Mouse (Mus musculus): ENCODE data around the gene Mcm7. TPM values are rescaled to one million over a fixed set of nuclear protein-coding genes. Genes with fewer than 3 reads are reported as not detected.

The Mcm7 gene
- 54.5 TPM for polyA plus RNA-seq (2017; shearing (Covaris generic))

DNA sequence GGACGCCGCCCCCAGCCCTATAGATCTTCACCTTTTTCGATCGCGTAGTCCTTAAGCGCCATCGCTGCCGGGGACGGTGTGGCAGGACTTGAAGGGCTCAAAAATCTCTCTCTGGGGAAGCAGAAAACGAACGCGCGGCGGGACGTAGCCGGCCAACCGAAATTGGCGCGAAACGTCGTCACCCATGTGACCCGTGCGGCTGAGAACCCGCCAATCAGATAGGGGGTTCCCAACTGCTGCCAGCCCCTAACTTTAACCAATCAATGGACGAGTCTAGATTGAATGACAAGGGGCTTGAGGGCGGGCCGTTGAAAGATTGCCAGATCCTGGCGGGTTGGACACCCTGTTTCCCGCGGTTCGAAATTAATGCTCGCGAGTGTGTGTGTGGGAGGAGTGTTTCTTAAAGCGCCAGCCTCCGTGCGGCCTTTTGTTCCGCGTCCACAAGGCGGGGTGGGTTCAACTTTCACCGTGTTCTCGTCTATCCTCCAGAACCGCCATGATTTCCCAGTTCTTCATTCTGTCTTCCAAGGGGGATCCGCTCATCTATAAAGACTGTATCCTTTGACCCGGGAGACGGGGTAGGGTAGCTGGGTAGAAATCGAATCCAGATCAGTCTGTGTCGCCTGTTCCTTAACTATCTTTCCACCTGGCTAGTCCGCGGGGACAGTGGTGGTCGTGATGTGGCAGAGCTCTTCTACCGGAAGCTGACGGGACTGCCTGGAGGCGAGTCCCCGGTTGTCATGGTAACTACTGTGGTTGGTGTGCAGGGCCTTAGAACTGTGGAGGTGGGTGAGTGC, at the start of gene Mcm7, which contains the start of gene Ap4m1:
Gene Mcm7, minus strand, starts transcription at position 728 of the 797 bp plus-strand sequence.
Gene Ap4m1, plus strand, starts transcription at position 308 of the 797 bp plus-strand sequence.

DNA sequence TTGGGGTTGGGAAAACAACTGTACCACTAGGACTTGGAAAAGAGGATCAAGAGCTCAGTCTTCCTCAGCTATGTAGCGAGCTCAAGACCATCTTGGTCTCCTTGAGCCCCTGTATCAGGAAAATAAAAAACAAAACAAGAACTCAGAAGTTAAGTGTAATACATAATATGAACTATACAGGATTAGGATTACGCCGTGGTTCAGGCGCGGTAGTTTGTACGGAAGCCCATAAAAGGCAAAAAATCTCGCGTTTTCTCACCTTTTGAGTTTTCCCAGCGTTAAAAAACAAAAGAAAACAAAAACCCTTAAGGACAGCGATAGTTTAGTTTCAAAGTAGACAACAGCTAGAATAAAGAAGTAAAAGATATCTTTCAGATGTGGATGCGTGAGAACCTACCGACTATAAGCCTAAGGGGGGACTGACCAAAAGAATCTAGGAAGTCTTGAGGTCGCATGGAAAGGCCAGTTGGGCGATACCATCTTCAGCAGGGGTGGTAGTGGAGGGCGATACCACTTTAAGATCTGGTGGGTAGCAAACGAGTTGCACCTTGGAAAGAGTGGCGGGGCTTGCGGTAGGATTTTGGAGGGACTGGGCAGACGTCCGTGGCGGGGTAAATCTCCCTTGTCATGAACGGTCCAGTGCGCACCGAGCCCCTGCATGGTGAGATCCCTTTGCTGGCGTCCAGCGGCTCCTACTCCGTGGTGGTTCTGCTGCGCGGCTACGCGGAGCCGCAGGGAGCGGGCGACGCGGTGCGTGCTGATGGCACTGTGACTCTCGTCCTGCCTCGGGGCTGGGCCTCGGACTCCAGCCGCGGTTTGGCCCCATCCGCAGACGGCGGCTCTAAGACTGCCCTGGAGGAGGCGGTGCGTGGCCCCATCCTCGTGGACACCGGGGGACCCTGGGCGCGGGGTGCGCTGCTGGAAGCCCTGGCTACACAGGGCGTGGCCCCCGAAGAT, 21.8 kb upstream of the Mcm7 start, which contains the start of gene Mblac1:
Gene Mblac1, plus strand, starts transcription at position 544 of the 957 bp plus-strand sequence.

DNA sequence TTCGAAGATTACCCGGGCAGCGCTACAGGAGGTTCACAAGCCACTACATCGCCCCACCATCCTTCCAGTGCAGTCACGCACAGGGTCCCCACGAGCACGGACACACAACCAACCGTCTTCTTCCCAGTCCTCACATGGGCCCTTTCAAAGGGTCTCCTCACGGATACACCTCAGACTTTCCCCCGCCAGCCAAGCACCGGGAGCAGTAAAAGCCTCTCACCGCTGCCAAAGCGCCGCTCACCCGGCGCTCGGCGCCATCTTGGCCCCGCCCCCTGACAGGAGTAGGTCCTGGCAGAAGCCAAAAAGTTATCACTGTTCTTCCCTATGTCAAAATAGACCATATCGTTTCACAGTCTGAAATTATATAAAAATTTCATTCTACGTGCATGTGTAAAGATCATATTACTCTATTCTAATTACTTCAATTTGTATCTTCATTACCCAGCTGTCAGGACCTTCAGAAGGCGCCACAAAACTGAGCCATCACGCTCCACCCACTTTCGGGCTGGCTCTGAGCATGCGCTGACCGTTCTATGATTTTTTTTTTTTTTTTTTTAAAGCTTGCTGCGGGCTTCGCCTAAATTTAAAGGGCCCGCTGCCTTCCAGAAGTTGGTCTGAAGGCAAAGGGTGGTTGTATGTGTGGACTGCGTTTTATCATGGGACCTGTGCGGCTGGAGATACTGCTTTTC, 14.9 kb upstream of the Mcm7 start, which contains the start of the genes Taf6 and Cnpy4:
Gene Taf6, minus strand, starts transcription at position 502 of the 689 bp plus-strand sequence.
Gene Cnpy4, plus strand, starts transcription at position 536 of the 689 bp plus-strand sequence.

DNA sequence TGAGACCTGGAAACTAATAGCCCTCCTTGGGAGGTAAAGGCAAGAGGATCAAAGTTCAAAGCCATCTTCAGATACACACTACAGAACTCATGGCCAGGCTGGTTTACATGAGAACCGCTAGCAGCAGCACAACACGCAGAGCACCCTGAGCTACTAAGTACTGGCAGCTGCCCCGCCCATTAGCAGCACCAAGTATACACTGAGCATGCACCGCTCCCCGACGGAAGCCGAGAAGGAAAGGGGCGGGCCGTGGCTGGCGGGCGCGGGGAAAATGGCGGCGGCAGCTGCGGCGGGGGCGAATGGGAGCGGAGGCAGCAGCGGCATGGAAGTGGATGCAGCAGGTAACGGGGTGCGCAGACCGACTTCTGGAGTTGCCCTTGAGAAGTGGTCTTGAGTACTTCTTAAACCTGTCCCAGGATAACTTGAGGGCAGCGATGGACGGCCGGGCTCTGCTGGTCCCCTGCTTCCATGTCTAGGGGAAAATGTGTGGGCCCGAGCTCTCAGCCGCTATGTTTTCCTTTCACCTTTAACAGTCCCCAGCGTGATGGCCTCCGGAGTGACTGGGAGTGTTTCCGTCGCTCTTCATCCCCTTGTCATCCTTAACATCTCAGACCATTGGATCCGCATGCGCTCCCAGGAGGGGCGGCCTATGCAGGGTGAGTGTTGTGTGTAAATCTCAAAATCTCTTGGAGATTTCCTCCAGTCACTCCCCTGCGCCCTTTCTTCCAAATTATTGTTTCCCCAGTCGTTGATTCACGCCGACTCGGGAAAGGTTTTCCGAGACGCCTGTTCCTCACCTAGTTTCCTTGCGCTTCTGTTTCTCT, 11.2 kb downstream of the Mcm7 start, which contains the start of gene Cops6:
Gene Cops6, plus strand, starts transcription at position 230 of the 824 bp plus-strand sequence.

DNA sequence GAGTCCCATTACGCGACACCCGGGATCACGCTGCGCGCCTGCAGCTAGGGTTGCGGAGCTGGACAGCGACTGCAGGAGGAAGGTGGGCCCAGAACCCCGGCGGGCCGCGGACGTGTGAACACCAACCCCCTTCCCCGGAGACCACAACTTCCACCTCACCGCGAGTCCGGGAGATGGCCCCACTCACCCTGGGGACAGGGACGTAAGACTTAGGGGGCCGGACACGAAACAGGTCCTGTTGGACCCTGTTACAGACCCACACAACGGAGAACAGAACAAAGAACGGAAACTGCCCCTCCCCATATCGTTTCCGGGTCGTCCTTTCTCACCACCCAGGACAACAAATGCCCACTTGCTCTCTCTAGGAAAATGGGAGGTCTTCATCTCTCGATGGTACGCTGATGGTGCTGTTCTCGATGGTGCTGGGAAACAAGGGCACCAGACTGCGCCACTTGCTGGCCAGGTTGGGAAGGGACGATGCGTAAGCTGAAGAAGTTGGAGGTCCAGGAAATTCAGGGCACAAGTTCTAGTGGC, 16.7 kb downstream of the Mcm7 start, which contains the start of gene Zfp113:
Gene Zfp113, minus strand, starts transcription at position 302 of the 534 bp plus-strand sequence.

DNA sequence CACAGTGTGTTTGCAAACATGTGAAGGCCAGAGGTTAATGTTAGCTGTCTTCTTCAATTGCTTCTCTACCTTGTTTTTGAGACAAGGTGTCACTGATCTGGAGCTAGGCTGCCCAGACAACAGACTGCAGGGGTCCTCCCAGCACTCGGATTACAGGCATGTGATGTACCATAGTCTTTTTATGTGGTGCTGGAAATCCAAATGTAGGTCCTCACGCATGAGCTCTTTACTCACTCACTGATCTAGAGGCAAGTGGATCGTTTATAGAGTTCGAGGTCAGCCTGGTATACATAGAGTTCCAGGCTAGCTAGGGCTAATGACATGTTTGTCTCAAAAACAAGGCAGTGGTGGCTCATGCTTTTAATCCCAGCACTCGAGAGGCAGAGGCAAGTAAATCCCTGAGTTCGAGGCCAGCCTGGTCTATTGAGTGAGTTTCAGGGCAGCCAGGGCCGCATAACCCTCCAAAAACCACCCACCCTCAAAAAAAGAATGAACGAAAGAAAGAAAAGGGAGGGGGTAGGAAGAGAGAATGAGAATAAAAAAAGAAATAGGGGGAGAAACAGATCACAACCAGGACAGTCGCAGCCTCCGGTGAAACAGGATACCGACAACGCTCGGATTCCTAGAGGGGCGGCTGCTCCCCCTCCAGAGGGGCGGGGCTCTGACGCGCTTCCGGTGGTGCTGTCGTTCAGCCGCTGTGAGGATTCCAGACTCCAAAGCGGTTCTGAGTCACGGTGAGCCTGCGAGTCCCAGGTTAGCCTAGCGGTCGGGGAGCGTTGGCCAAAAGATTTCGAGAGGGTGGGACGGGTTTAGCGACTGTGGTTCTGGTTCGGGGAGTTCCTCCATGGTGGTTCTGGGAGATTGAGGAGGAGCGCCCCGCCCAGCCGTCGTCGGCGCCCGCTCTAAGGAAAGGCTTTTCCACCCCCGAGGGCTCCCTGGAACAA, 55.7 kb downstream of the Mcm7 start, which contains the start of gene Zscan21:
Gene Zscan21, plus strand, starts transcription at position 649 of the 944 bp plus-strand sequence.

Other genes starting within 250 kb of the Mcm7 start
- 0.09 TPM for gene Gjc3, start 209.3 kb downstream of the Mcm7 start, polyA plus RNA-seq (2017; shearing (Covaris generic))
- gene Azgp1, start 190.9 kb downstream of the Mcm7 start, polyA plus RNA-seq (2017; shearing (Covaris generic)): not detected
- 0.34 TPM for gene Smok3a, start 151.2 kb downstream of the Mcm7 start, polyA plus RNA-seq (2017; shearing (Covaris generic))
- not detected for gene Smok3b, start 151.0 kb downstream of the Mcm7 start, polyA plus RNA-seq (2017; shearing (Covaris generic))
- gene Smok3c, start 119.2 kb downstream of the Mcm7 start, polyA plus RNA-seq (2017; shearing (Covaris generic)): not detected
- gene Zkscan1, start 87.3 kb downstream of the Mcm7 start, polyA plus RNA-seq (2017; shearing (Covaris generic)): 14.8 TPM
- 25.6 TPM for gene Zscan21, start 55.5 kb downstream of the Mcm7 start, polyA plus RNA-seq (2017; shearing (Covaris generic))
- gene Zfp113, start 16.7 kb downstream of the Mcm7 start, polyA plus RNA-seq (2017; shearing (Covaris generic)): 6.5 TPM
- gene Cops6, start 11.4 kb downstream of the Mcm7 start, polyA plus RNA-seq (2017; shearing (Covaris generic)): 120 TPM
- gene Ap4m1, start 420 bp downstream of the Mcm7 start, polyA plus RNA-seq (2017; shearing (Covaris generic)): 7.1 TPM
- 30.8 TPM for gene Taf6, start 15.0 kb upstream of the Mcm7 start, polyA plus RNA-seq (2017; shearing (Covaris generic))
- 13.4 TPM for gene Cnpy4, start 15.1 kb upstream of the Mcm7 start, polyA plus RNA-seq (2017; shearing (Covaris generic))
- gene Mblac1, start 21.9 kb upstream of the Mcm7 start, polyA plus RNA-seq (2017; shearing (Covaris generic)): not detected
- not detected for gene Nxpe5, start 53.5 kb upstream of the Mcm7 start, polyA plus RNA-seq (2017; shearing (Covaris generic))
- gene Lamtor4, start 83.1 kb upstream of the Mcm7 start, polyA plus RNA-seq (2017; shearing (Covaris generic)): 32.6 TPM
- gene BC037034, start 91.6 kb upstream of the Mcm7 start, polyA plus RNA-seq (2017; shearing (Covaris generic)): 20.1 TPM
- not detected for gene Gal3st4, start 100.4 kb upstream of the Mcm7 start, polyA plus RNA-seq (2017; shearing (Covaris generic))
- gene Gm43720, start 107.5 kb upstream of the Mcm7 start, polyA plus RNA-seq (2017; shearing (Covaris generic)): not detected
- gene Gpc2, start 107.6 kb upstream of the Mcm7 start, polyA plus RNA-seq (2017; shearing (Covaris generic)): 2.1 TPM
- gene Stag3, start 107.8 kb upstream of the Mcm7 start, polyA plus RNA-seq (2017; shearing (Covaris generic)): 0.75 TPM
- gene Pvrig, start 169.5 kb upstream of the Mcm7 start, polyA plus RNA-seq (2017; shearing (Covaris generic)): 2.5 TPM